Mouse (Mus musculus) brain, embryonic 14.5 days (tissue): ENCODE data around the gene A2m.

Experiments
- CTCF ChIP-seq: fragments of 200-500 bp; IDR thresholded peaks from 2 replicates; pipeline ENCODE4 v1.5.1; 2012; ENCODE audit warnings: inconsistent platforms, mild to moderate bottlenecking, moderate library complexity, borderline replicate concordance; ENCODE audit not compliant: insufficient read depth, insufficient read length; ENCODE audit errors: extremely low read depth
- POLR2A ChIP-seq: fragments of 200-500 bp; IDR thresholded peaks from 2 replicates; pipeline ENCODE4 v1.6.1; 2012; ENCODE audit warnings: mild to moderate bottlenecking, inconsistent platforms, borderline replicate concordance; ENCODE audit not compliant: poor library complexity, insufficient read depth, insufficient read length, severe bottlenecking; ENCODE audit errors: extremely low read depth

DNA sequence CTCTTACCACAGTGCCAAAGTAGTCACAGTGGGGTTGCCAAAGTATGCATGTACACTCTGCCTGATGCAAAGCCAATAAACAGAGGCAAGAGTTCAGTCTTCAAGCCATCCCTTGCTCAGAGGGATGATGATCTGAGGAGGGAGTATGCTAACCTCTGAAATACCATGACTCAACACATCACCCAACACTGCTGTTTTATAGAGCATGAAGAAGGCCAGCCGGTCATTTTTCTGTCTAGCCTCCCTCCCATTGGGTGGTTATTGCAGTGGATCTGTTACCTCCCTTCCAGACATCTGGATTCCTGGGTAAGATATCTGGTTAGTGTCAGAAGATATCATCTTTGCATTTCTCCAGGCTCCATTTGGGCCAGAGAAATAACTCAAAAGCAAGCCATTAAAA, 34.2 kb upstream of the A2m start:
- no peak for TF ChIP-seq POLR2A
- TF ChIP-seq CTCF = no peak
